Mouse (Mus musculus) right cerebral cortex, postnatal 4 days (tissue): Measurements from ENCODE around the gene Zbtb20.

Source experiments
- DNase-seq: peaks from one replicate; pipeline ENCODE4 v3.0.0-alpha.2; 2022

The Zbtb20 gene

DNA sequence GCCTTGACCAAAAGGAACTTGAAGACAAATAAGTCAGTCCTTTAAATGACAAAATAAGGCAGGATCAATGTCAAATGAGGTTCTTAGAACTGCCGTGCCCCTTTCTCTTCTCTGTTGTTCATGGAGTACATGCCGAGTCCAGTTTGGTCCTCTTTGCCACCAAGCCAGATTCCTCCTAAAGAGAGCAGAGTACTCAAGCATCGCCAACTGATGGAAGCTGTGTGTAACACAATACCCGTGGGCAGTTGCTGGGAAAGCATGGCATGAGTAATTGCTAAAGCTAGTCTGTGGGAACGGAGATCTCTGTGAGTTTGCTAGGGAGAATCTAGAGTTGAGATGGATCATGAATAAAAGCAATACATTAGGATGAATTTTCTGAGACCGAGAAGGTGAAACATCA lies 206.3 kb downstream of the Zbtb20 start:
- no peak for DNase-seq

DNA sequence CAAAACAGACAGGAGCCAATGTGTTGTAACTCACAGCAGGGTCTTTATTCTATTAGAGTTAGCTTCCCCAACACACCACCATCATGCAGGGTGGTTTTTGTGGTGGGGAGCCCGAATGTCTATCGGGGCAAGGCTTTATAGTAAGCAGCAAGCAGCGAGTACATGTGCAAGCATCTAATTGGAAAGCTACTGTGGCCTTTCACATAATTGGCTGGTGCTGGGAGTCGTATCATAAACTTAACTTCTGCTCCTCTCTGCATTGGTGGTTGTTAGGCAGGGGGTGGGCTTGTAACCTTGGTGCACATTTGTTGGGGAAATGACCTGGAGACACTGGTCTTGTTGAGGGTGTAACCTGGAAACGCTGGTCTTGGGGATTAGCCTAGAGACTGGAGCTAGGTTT lies 207.1 kb downstream of the Zbtb20 start:
- no peak for DNase-seq

DNA sequence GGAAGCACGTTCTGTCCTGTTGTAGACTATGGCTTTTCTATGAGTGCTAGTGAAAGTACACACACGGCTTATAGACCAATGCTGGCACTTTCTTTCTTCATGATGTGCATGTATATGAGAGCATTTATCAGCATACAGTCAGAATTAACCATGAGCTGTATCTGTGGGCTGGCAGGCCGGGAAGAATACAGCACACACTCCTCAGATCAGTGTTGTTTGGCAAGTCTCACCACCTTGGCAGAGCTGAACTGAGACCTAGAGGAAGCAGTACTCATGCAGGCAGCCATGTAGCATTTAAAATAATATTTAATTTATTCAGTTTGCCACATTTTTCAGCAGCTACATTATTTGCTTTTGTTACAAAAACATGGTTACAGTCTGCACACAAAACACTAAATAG lies 214.5 kb downstream of the Zbtb20 start:
- no peak for DNase-seq

DNA sequence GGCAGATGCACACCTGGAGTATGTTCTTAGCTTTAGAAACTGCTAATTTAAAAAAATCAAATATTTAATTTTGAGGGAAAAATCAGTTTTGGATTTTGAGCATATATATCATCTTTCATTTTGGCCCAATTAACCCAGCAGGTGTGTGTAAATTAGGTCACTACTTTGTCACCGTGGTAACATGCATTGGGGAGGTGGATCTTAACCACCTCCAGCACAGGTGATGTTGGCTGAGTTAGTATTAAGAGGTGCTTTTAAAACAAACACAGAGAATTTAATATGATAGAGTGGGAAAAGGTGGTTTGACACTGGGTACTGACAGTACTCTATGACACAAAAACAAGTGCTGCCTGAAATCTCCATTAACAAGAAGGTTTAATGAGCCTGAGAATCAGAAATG lies 218.5 kb downstream of the Zbtb20 start:
- no peak for DNase-seq

DNA sequence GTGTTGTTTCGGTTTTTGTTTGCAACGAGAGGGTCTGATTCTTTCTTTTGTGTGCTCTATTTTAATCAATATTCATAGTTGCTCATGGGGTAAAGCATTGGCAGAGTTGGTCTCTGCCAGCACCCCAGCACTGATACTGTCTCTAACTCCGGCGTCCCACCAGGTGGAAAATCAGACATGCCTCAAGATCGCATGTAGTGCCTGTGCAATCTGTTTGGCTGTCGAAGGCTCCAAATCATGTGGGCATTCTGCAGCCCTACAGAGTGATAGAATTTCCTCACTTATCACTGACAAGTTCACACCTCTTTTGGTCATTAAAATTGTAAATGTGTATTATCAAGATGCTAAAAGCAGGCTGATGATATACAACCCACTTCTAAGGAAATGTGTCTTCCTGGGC lies 219.1 kb downstream of the Zbtb20 start:
- DNase-seq: no peak

DNA sequence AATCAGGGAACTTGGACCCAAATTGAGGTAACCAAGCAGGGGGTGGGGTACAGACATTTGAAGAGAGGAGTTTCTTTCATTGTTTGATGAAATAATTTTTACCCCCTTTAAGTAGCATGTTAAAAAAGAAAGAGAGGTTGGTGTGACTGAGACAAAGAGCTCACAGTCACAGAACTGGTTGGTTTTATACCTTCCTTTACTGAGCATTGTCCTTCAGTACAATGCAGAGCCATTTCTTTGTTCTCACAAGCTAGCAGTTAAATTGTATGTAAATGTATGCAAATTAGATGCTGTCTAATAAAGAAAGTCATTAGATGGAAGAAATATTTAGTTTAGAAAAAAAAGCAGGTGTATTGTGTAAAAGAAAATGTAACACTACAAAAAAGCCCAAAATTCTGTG lies 220.4 kb downstream of the Zbtb20 start:
- no peak for DNase-seq

DNA sequence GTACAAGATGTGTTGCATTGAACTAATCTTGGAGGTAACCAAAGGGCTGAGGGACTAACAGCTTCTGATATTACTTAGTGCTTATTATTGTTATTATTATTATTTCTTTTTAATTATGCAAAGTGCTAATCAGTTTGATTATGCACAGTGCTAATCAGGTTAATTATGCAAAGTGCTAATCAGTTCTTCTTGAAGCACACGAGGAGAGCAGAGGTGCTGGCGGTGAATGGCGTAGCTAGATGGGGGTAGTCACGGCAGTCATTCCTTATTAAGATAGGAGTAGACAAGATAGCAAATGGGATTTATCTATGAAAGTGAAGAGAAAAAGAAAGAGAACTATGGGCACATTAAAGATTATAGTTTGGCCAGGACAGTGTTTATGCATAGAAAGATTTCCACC lies 222.5 kb downstream of the Zbtb20 start:
- no peak for DNase-seq

DNA sequence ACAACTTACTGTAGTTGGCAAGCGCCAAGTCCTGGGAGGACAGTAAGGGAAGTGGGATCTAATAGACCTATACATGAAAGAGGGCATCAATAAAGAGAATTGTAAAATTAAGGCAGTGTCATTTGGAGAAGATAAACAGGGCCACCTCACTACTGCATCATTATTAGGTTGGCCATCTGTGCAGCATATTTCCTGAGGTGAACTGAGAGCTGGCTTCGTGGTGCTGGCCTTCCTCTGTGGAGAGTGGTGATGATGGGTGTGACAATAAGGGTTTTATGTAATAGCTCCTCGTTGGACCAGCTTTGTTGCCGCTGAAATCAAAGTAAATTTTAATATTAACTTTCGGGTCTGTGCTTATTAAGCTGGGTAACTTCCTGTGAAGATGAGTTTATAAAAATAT lies 223.0 kb downstream of the Zbtb20 start:
- no peak for DNase-seq

DNA sequence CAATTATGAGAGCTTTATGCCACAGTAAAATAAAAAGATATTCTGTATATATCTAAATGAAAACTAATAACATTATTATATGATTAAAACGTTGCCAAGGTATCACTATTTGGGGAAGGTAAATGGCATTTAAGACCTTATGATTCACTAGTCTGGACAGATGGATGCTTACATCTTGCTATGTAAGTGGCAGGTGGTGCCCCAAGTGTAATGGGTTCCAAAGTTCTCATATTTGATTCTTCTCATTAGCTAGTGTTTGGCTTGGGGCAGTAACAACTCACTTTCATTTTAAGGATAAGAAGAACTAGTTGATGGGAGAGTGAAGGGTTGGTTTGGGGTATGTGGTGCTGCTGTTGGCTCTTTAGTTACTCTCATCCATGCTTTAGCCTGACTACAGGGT lies 235.6 kb downstream of the Zbtb20 start:
- DNase-seq: no peak

DNA sequence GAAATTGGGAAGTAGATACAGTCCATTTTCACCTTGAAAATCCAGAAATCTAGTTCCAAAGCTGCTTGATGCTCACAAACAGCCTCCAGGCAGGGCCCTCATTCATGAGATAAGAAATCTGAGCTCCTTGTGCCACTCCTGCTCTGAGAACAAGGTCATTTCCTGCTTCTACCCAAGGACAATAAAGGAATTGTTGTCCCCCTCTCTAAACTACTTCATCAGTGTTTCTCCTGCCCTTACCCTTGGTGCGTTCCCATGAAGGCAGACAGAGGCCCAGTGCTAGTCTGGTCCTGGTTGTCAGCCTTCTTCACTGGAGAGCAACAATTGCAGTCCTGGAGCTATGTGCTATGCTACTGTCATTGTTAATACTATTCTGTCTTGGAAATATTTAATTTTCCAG lies 238.3 kb downstream of the Zbtb20 start:
- no peak for DNase-seq

DNA sequence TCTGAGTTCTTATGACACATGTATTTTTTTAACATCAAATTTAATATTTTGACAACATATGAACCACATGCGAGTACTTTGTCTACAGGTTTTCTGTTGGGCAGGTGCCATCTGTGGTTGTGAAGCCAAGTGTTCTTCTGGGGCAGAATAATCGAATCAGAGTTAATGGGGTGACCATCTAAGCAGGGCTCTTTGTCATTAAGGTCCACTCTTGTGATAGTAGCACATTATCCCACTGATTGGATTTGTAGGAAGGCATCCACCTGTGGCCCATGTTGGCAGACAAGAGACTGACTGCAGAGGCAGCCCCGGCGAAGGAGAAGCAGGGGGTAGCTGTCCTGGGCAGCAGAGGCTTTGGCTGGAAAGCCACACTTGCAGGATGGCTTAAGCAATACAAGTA lies 254.3 kb downstream of the Zbtb20 start:
- DNase-seq: peak; percentile 2

DNA sequence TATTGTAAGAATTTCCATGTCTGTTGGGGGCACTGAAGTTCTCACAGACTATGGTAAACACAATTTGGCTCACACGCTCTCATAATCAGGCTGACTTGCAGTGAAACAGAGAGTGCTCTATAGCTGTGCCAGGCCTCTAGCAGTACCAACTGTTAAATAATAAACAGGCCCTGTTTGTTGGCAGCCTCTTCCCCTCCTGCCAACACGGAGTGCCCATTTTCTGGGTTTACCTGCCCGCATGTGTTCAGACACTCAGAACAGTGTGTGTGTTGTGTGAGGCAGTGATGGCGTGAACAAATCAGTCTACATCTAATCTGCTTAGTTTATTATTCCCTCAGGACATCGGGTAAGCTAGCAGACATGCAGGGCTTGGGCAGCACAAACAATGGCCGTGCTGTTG lies 254.9 kb downstream of the Zbtb20 start:
- no peak for DNase-seq

DNA sequence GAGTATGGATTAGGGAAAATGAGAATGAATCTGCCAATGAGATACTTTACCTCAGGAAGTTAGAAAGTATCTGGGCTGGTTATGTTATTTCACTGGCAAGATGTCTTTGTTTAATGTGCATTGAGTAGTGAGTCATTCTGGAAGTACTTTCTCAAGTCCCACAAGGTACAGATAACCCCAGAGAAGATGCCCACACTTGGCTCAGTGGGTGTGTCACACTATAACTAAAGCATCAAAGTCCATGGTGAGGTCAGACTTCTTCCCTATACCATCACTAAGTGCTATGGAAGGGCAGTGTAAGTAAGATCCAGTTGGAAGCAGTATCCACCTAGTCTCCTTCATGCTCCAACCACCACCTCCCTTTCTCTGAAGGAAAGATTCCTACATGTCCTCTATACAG lies 255.4 kb downstream of the Zbtb20 start:
- no peak for DNase-seq

DNA sequence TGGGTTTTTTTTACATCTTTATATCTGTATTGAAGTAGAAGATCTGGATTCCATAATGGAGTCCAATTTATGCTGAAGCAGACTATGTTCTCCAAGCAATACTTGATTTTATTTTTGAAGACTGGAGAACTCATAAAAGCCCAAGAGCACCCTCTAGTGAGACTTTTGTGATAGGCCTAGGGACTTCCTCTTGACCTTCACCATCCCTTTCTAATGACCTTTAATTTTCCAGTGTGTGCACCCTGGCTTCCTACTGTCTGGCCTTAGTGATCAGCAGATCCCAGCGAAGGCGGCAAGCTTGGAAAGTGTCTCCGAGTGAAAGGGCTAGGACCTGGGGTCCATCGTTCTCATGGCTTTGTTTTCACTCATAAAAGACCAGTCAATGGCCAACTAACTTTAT lies 292.8 kb downstream of the Zbtb20 start:
- DNase-seq: no peak

DNA sequence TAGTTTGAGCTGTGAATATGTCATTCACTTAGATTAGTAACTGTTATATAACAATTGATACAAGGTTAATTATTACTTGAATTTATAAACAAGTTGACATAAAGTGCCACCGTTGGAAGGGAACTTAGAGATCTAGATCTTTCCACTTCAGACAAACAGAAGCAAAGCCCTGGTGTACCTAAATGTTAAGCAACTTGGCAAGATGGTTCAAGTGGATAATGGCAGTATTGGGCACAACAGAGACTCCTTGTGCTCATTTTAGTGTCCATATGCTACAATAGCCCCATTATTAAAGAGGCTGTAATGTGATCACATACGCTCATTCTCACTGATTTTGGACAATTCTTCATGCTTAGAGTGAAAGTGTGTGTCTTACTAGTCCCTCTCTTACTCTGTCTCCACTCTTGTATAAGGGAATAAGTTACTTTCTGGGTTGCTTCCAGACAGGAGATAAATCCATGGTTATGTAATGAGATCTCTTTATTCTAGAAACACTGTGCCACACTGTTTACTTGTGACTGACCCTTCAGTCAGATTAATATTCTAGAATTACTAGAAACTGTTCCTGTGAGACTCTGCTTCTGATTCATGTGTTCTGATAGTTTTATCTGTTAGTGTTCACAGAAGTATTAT lies 293.7 kb downstream of the Zbtb20 start:
- no peak for DNase-seq

DNA sequence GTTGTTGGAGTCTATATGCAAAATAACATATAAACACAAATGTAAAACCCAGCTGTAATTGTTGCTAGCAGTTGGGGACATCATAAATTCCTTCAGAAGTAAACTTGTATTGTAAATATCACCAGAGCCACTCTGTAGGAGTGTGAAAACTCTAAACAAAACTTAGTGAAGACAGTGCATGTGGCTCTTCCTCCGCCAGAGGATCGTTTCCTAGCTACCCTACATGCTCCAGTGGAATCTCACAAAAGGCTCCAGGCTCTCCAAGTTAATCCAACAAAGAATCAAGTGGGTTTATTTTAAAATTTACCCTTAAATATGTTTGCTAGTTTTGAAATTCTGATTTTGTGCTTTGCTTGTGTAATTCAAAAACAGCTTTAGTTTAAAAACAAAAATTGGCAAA lies 296.5 kb downstream of the Zbtb20 start:
- DNase-seq: no peak

DNA sequence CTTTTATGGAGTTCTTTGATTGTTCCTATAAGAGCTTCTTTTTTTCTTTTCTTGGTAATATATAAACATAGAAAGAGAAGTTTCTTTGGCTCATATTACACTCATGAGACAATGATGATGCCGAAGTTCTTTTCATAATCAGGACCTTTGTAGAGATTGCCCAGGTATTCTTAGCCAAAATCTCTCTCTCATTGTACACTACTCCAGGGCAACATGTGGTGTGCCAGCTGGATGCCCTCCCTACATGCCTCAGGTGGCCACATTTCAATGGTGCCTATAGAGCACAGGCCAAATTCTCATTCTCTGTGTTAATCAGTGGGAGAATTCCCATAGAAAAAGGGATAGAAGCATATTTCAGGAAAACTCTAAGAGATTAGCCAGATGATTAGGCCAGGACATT lies 297.2 kb downstream of the Zbtb20 start:
- DNase-seq: no peak

DNA sequence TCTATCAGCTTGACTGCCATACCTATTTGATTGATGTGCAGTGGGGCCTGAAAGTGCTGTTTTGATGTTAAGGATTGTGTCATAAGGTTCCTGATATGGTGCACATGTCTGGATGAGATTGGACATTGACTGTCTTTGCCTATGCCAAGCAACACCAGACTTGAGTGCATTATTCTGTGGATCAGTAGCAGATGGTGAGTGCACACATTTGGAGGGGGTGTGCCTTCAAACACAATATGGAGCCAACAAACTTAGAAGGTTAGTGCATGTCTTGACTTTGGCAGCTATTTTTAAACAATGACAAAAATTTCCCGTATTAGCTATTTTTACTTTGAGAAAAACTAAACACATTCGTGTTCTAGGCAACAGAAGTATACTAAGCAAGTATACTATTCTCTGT lies 299.1 kb downstream of the Zbtb20 start:
- no peak for DNase-seq

DNA sequence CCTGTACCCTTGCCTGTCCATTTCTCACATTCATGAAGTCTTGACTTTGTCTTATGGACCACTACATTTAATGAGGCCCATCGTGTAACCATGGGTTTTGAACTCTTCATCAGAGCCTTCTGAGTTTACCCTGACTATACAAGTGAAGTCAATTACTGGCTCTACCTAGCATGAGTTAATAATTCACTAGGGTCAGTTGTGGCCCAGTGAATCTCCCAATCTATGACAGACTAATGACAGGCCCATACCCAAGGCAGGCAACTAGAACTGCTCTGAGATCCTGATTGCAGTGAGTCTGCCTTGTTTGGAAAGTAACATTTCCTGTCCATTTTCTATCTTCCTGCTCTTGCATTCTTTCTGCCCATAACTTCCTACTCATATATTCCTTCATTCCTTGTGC lies 305.4 kb downstream of the Zbtb20 start:
- no peak for DNase-seq

DNA sequence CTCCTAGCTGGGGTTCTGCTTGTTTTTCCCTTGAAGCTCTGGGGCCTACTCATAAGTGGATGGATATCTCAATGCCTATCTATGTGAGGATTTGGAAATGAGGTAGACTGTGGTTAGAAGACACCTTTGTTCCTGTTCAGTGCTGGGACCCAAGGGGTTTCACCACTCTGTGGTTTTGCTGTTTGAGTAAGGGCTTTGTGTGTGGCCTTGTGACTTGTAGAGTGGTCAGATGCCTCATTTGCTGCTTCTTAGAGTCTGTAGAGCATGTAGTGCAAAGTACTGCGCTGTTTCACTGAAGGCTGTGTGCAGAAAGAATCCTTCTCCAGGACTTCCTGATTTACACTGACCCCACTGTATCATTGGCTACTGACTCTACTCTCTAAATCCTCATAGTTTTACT lies 314.7 kb downstream of the Zbtb20 start:
- DNase-seq: no peak

DNA sequence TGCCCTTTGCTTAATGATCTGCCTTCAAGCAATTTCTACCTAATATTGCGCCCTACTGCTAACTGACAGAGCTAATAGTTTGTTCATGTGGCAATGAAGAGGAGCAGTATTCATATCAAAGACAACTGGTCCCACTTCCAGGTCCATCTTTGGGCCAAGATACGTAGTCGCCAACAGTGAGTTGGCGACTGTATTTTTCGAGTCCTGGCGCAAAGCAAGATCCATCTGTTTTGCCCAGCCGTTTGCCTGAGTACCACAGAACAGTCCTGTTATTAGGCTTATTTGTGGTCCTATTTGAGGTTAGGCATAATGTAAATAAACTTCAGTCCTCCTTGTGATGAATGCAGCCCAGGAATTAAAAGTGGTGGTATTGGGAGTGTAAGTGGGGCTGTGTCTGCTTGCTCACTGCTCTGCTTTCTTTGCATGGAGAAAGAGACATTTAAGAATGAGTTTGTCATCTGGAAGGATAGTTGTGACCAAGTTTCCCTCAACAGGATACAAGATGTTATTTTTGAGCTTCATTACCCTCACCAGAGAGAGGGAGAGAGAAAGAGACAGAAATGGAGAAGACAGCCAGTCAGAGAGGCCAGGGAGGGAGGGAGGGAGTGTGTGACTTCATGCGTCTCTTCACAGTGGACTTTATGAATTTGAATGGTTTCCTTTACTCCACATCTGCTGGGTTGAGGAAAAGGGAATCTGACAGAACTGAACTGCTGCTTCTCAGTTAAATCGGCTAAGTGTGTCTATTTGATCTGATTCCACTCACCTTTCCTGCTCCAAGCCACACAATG lies 315.6 kb downstream of the Zbtb20 start:
- DNase-seq: no peak

DNA sequence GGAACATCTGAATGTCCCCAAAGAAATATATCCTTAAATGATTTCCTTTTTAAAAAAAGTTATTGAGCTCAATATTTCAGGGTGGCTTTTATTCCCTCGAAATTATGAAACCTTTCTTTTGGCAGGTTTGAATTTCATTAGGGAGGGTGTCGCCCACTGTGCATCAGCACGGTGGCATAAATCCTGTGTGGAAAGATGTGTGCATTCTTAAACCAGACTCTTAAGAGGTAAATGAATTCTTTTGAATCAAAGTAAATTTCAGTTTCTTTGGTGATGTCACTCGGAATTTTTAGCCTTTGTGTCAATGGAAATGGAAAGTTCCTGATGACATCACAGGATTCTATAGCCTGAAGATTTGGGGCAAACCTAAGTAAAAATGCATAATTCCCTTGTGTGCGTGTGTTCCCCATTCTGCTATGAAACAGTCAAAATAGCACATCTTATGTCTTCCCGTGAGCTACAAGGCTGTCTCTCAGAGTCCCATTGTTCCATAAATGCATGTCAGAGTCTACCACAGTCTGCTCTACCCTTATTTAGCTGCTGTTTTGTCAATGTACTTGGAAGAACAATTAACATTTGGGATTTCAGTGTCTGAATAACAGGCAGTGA lies 318.1 kb downstream of the Zbtb20 start:
- no peak for DNase-seq

DNA sequence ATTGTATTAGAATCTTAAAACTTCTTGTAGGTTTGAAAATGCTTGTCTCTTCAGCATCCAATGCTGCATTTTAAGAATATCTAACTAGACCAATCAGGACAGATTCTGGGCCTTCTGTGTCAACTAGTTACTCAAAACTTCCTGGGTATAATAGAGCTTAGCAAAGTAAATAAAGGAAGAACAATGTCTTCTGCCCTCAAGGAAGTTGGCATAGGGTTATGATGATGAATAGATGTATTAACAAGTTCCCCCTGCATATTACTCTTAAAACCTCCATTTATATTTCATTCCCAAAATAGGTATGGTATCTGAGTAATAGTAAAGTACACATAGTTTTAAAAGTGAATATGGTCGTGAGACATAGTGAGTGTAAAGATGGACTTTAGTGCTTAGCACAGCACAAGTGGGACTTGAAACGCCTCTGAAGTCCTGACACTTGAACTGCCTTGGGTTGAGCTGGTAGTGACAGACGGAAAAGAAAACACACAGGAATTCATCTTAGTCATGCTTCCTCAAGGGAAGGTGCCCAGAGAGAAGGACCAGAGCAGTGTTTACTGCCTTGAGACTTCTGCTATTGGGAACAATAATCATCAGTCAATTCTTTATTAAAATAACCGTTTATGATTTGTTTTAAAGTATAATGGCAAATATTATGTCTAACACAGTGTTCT lies 341.8 kb downstream of the Zbtb20 start:
- DNase-seq: no peak

DNA sequence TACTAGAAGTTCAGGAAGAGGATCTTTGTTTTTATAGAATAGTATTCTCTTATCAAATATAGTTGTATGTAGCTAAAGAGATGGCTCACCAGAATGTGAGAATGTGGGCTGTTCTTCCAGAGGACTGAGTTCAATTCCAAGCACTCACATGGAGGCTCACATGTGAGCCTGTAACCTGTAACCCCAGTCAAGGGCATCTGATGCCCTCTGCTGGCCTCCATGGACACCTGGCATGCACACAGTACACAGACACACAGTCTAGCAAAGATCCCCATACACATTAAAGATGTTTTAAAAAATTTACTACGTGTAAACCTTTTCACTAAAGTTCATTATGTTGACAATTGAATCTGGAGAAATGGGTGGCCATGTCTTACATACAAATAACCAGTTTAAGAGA lies 343.7 kb downstream of the Zbtb20 start:
- DNase-seq: no peak
